Mouse (Mus musculus): ENCODE data around the gene Hist1h4k. TPM values are rescaled to one million over a fixed set of nuclear protein-coding genes. Genes with fewer than 3 reads are reported as not detected.
A peak's percentile ranks its signal among the peaks of the same experiment; 100 is the strongest.
"Not testable (repeated sequence)": the region's sequence is repeated elsewhere in the genome, so short reads cannot be mapped to it uniquely, and the experiment has no call there.

Gene Hist1h4k
- polyA plus RNA-seq, 1 experiment from 2014 or later = not detected

- Histone ChIP-seq H3K4me2 (ENCODE audit: low read length) (peak within 1 kb of the TSS; percentile 70), H3K9ac (ENCODE audit: low read depth, low read length) (peak within 1 kb of the TSS; percentile 59), H3K27ac (ENCODE audit: low read depth, low read length) (peak within 1 kb of the TSS; percentile 81), H3K4me3 (ENCODE audit: low read length) (peak within 1 kb of the TSS; percentile 45), H3K4me1 (ENCODE audit: control insufficient read depth, insufficient read depth, low read depth, low read length) (peaks cover 18% of the 10 kb centered on the region)
- H3K27me3 ChIP-seq (replicated peaks; ENCODE audit: control insufficient read depth, insufficient read depth, low read length); H3K36me3 ChIP-seq (ENCODE audit: control insufficient read depth, insufficient read depth, low read length); H3K9me3 ChIP-seq (ENCODE audit: control insufficient read depth, low read length): not testable (repeated sequence)
- 0% methylated on average over 31 of the region's 37 CpGs for WGBS
- peak; percentile 98 for ATAC-seq
Measured at GRCm38 (mm10) chr13:21721757-21722372, 28.4 kb downstream of the Hist1h4k start, which contains the start of gene Hist1h2bm. Gene Hist1h2bm, plus strand, starts transcription at chr13:21722044.

- not testable (repeated sequence) for ATAC-seq; H3K9me3 ChIP-seq (ENCODE audit: control insufficient read depth, low read length); H3K27me3 ChIP-seq (replicated peaks; ENCODE audit: control insufficient read depth, insufficient read depth, low read length); H3K36me3 ChIP-seq (ENCODE audit: control insufficient read depth, insufficient read depth, low read length)
- Histone ChIP-seq H3K4me3 (ENCODE audit: low read length) (peak overlapping the region; percentile 45), H3K4me1 (ENCODE audit: control insufficient read depth, insufficient read depth, low read depth, low read length) (peaks cover 20% of the 10 kb centered on the region), H3K9ac (ENCODE audit: low read depth, low read length) (peak overlapping the region; percentile 48; the same call in 1 of the 2 replicates), H3K27ac (ENCODE audit: low read depth, low read length) (peak overlapping the region; percentile 54; the same call in 1 of the 2 replicates), H3K4me2 (ENCODE audit: low read length) (peak overlapping the region; percentile 70)
- 2% methylated on average over 16 of the region's 44 CpGs for WGBS
Measured at GRCm38 (mm10) chr13:21721107-21721756, 29.1 kb downstream of the Hist1h4k start.

GRCm38 (mm10) chr13:21718381-21719080, 31.8 kb downstream of the Hist1h4k start:
- H3K4me2 ChIP-seq (ENCODE audit: low read length) = peak overlapping the region; percentile 67
- peak overlapping the region; percentile 41 for H3K4me3 ChIP-seq (ENCODE audit: low read length)
- no peak for ATAC-seq
- WGBS = 60% methylated on average over 4 of the region's 4 CpGs
- H3K4me1 ChIP-seq (ENCODE audit: control insufficient read depth, insufficient read depth, low read depth, low read length) = peaks cover 28% of the 10 kb centered on the region
- H3K27me3 ChIP-seq (replicated peaks; ENCODE audit: control insufficient read depth, insufficient read depth, low read length) = no peaks in the 10 kb centered on the region
- no peaks in the 10 kb centered on the region for H3K36me3 ChIP-seq (ENCODE audit: control insufficient read depth, insufficient read depth, low read length)
- no peak overlapping the region for H3K27ac ChIP-seq (ENCODE audit: low read depth, low read length)
- H3K9me3 ChIP-seq (ENCODE audit: control insufficient read depth, low read length) = no peaks in the 10 kb centered on the region
- H3K9ac ChIP-seq (ENCODE audit: low read depth, low read length) = peak overlapping the region; percentile 58

- H3K9ac ChIP-seq (ENCODE audit: low read depth, low read length) = peak within 1 kb of the TSS; percentile 63
- H3K36me3 ChIP-seq (ENCODE audit: control insufficient read depth, insufficient read depth, low read length); H3K27me3 ChIP-seq (replicated peaks; ENCODE audit: control insufficient read depth, insufficient read depth, low read length); H3K9me3 ChIP-seq (ENCODE audit: control insufficient read depth, low read length): not testable (repeated sequence)
- under 1% methylated on average over 25 of the region's 56 CpGs for WGBS
- peak within 1 kb of the TSS; percentile 88 for H3K27ac ChIP-seq (ENCODE audit: low read depth, low read length)
- peak; percentile 57 for ATAC-seq
- H3K4me2 ChIP-seq (ENCODE audit: low read length) = peak within 1 kb of the TSS; percentile 94
- peaks cover 28% of the 10 kb centered on the region for H3K4me1 ChIP-seq (ENCODE audit: control insufficient read depth, insufficient read depth, low read depth, low read length)
- peak within 1 kb of the TSS; percentile 45 for H3K4me3 ChIP-seq (ENCODE audit: low read length)
Measured at GRCm38 (mm10) chr13:21717397-21718357, 32.6 kb downstream of the Hist1h4k start, which contains the start of gene Hist1h3h. Gene Hist1h3h, plus strand, starts transcription at chr13:21717659.

- peak overlapping the region; percentile 88 for H3K27ac ChIP-seq (ENCODE audit: low read depth, low read length)
- peaks cover 28% of the 10 kb centered on the region for H3K4me1 ChIP-seq (ENCODE audit: control insufficient read depth, insufficient read depth, low read depth, low read length)
- H3K9ac ChIP-seq (ENCODE audit: low read depth, low read length) = peak overlapping the region; percentile 63
- not testable (repeated sequence) for H3K9me3 ChIP-seq (ENCODE audit: control insufficient read depth, low read length); H3K27me3 ChIP-seq (replicated peaks; ENCODE audit: control insufficient read depth, insufficient read depth, low read length); ATAC-seq; H3K36me3 ChIP-seq (ENCODE audit: control insufficient read depth, insufficient read depth, low read length)
- peak overlapping the region; percentile 94 for H3K4me2 ChIP-seq (ENCODE audit: low read length)
- WGBS = 0% methylated on average over 9 of the region's 38 CpGs
- peak overlapping the region; percentile 45 for H3K4me3 ChIP-seq (ENCODE audit: low read length)
Measured at GRCm38 (mm10) chr13:21716540-21717391, 33.5 kb downstream of the Hist1h4k start.

- peak within 1 kb of the TSS; percentile 94 for H3K4me2 ChIP-seq (ENCODE audit: low read length)
- H3K4me3 ChIP-seq (ENCODE audit: low read length) = peak within 1 kb of the TSS; percentile 45
- peak within 1 kb of the TSS; percentile 63 for H3K9ac ChIP-seq (ENCODE audit: low read depth, low read length)
- not testable (repeated sequence) for H3K27me3 ChIP-seq (replicated peaks; ENCODE audit: control insufficient read depth, insufficient read depth, low read length); H3K9me3 ChIP-seq (ENCODE audit: control insufficient read depth, low read length); H3K36me3 ChIP-seq (ENCODE audit: control insufficient read depth, insufficient read depth, low read length)
- peaks cover 26% of the 10 kb centered on the region for H3K4me1 ChIP-seq (ENCODE audit: control insufficient read depth, insufficient read depth, low read depth, low read length)
- ATAC-seq = peak; percentile 97
- 0% methylated on average over 27 of the region's 50 CpGs for WGBS
- H3K27ac ChIP-seq (ENCODE audit: low read depth, low read length) = peak within 1 kb of the TSS; percentile 88
Measured at GRCm38 (mm10) chr13:21715864-21716539, 34.3 kb downstream of the Hist1h4k start, which contains the start of the genes Hist1h2bl and Hist1h2ai. Gene Hist1h2bl, minus strand, starts transcription at chr13:21716143. Gene Hist1h2ai, plus strand, starts transcription at chr13:21716422.

- Histone ChIP-seq H3K27ac (ENCODE audit: low read depth, low read length) (peak overlapping the region; percentile 48; the same call in 1 of the 2 replicates), H3K4me1 (ENCODE audit: control insufficient read depth, insufficient read depth, low read depth, low read length) (peaks cover 24% of the 10 kb centered on the region), H3K36me3 (ENCODE audit: control insufficient read depth, insufficient read depth, low read length) (no peaks in the 10 kb centered on the region), H3K4me3 (ENCODE audit: low read length) (peak overlapping the region; percentile 45), H3K27me3 (replicated peaks; ENCODE audit: control insufficient read depth, insufficient read depth, low read length) (no peaks in the 10 kb centered on the region), H3K9ac (ENCODE audit: low read depth, low read length) (peak overlapping the region; percentile 28), H3K4me2 (ENCODE audit: low read length) (peak overlapping the region; percentile 94), H3K9me3 (ENCODE audit: control insufficient read depth, low read length) (no peaks in the 10 kb centered on the region)
- under 1% methylated on average over 19 of the region's 22 CpGs for WGBS
- ATAC-seq = no peak
Measured at GRCm38 (mm10) chr13:21715131-21715863, 35.0 kb downstream of the Hist1h4k start.

All from hindbrain, embryonic 16.5 days (tissue).